Mouse (Mus musculus): Measurements from ENCODE around the gene Zfp811.
"Not testable (repeated sequence)": the region's sequence is repeated elsewhere in the genome, so short reads cannot be mapped to it uniquely, and the experiment has no call there.

Gene Zfp811

DNA sequence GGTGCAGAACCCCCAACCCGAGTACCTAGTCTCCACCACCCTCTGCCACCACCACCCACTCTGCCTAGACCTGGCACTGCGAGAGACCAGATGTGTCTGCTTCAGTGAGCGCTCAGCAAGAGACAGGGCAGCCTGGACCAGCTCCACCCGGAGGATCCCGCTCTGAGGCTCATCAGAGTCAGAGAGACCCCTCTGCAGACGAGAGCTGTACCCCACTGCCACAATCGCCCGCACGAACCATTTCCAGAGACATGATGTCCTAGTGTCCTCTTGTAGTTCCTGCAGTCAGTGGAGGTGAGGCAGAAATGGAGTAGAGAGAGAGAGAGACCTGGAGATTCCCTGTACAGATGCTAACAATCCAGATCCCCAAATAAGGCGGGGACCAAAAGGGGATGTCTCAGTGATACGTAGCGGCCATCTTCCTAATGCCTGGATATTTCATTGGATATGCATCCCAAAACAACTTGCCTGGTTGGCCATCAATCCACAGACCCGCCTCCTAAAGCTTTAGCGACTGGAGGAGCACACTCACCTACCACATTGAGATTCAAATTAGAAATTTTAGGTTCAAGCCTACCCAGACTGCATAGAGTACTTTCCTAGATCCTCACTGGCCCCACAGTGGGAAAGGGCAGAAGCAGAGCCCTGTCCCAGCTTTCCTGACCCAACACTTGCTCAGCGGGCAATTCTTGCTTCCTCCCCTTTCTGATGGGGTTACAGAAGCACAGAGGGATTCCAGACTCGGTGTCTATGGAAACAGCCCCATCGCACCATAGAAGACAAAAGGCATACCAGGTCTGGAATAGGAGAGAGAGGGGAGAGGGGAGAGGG is at the start of gene Zfp811:
Gene Zfp811 (minus strand): TSS at position 388 of the 831 bp plus-strand sequence.
- DNase-seq (ENCODE audit: low spot score), result no peak

- not testable (repeated sequence) for DNase-seq (ENCODE audit: low spot score)
These were observed 47.0 kb upstream of the Zfp811 start for GRCm38 (mm10) chr17:32856713-32857112.

- DNase-seq (ENCODE audit: low spot score), result no peak
These were observed 41.9 kb upstream of the Zfp811 start for GRCm38 (mm10) chr17:32851581-32851980.

DNA sequence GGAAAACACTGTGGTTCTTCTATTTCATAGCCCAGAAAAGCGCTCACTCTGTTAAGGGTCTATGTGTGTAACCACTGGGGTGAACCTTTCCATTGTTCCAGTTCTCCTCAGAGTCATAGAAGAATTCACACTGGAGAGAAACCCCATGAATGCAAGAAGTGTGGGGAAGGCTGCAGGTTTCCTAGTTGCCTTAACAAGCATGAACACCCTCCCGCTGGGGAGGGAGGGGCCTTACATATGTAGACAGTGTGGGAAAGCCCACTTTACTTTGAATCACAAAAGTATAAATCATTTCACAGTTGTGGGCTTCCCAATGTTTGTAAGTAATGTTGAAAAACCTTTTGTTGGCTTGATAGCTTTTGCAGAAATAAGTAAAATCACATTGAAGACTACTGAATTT is 31.7 kb upstream of the Zfp811 start:
- DNase-seq (ENCODE audit: low spot score), result no peak

GRCm38 (mm10) chr17:32839083-32839802 is 29.5 kb upstream of the Zfp811 start:
- DNase-seq (ENCODE audit: low spot score), result no peak

GRCm38 (mm10) chr17:32830418-32830782 is 20.7 kb upstream of the Zfp811 start:
- DNase-seq (ENCODE audit: low spot score), result no peak

DNA sequence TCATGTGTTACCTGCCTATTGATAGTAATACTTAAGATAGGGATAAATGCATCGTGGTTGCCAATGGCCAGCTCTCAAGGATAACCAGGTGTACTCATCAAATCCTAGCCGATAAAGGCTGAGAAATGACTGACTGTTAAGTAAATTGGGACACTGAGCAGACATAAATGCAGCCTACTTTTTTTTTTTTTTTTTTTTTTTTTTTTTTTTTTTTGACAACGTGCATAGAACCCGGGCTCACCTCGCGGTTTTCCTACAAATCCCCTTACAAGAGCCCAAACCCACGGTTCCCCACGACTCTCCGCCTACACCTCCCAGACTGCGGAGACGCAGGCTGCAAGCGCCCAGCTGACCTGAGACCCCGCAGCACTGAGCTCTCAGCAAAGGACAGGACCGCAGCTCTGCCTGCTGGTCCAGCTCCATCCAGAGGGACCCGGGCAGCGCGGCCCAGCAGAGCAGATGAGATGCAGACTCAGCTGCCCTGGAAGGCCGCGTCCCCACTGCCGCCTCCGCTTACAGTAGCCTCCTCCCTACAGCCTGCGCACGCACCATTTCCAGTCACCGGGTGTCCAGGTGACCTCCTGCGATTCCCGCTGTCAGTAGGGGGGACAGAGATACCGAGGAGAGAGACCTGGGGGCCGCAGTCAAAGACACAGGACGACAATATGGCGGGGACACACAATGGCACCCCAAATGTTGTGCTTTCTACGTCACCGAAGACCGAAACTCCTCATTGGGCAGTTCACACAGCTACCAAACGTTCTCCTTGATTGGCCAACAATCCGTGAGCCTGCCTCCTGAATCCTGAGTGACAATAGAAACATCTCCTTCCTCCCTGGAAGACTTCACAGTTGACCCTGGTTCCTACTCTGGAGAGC is 20.0 kb upstream of the Zfp811 start, which contains the start of gene Zfp799:
Gene Zfp799 (minus strand): TSS at position 722 of the 878 bp plus-strand sequence.
- peak; percentile 76 for DNase-seq (ENCODE audit: low spot score)

DNA sequence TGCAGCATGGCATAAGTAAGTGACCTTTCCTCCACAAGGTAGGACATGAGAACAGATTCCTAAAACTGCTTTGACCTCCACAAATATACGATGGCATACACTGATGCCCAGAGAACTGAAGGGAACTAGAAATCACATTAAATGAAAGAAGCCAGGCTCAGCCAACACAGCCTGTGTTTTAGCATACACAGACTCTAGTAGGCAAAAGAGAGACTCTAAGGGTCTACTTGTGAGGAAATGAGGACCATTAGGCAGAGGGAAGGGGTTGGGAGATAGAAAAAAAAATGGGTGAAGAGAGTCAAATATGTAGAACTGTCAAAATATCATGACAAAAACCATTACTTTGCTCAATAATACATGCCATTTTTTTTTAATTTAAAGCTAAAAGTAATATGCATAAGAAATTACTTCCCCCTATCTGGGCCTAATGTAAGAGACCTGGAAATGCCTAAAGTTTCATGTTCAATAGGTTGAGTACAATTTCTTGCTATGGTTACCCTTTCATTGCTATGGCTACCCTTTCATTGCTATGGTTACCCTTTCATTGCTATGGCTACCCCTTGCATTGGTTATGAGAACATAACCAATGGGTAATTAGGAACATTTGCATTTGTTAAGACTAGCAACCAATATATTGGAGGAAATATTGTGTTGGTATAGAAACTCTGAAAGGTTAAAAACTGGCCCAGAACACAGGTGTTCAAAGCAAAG is 6.5 kb upstream of the Zfp811 start:
- DNase-seq (ENCODE audit: low spot score), result no peak

DNA sequence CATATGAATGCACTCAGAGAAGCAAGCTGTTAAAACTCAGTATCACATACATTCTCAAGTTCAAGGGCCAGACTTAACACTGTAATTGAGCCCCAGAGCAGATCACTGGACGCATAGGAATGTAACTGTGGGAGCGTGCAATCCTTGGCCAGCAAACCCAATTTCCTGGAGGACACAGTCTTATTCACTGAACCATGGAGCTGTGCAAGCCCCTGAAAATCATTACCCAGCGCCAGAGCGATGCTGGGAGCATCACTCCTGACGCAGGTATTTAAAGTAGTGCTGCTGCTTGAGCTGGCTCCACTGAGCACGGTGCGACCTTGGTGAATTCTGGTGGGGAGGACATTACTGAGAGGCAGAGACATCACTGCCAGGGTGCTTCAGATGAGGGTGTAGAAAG is 4.4 kb upstream of the Zfp811 start:
- no peak for DNase-seq (ENCODE audit: low spot score)

DNA sequence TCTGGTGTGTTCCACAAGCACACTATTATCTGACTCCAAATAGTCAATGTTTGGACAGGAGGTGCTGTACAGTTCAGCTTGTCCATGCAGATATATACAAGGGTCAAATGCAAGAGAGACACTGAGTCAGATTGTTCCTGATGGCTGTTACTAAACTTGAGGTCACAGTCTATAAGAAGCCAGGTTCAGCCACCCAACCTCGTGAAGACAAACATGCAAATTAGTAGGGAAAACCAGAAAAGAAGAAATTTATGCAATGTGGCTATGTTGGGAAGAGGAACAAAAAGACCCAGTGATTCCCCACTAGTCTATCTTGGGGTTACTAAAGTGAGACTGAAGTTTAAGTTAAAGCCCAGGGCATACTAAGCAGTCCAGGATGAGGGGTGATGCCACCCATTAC is 917 bp upstream of the Zfp811 start:
- no peak for DNase-seq (ENCODE audit: low spot score)

- no peak for DNase-seq (ENCODE audit: low spot score)
These were observed 810 bp downstream of the Zfp811 start for GRCm38 (mm10) chr17:32808921-32809320.

DNA sequence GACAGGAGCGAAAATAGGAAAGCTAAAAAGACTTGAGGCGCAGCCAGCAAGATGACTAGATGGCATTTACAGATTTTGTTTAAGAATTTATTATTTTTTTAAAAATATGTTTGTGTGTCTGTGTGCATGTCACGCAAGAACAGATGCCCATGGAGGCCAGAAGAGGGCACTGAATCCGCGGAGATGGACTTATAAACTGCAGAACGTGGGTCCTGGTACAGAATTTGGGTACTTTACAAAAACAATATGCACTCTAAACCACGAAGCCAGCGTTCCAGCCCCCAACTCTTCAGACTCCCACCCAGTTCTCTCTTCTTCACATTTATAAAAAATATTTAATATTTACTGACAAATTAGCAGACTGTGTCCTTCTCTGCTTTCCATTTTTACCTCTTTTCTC is 20.5 kb downstream of the Zfp811 start:
- DNase-seq (ENCODE audit: low spot score), result no peak

DNA sequence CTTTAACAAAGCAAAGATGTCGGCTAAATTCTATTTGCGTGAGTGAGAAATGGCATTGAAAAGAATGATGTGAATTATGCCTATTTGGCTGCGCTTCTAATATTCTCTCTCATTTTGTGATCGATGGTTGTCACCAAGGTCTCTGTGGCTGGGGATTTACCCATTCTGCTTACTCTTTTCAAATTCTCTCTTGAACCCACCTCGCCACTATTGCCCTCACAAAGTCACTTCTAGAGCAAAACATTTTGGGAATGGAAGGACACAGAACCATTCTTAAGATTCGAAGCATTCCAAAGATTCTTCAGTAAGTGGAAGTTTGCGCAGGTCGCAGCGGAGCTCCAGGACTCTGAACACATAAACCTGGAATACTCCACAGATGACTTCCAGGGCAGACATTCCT is 21.2 kb downstream of the Zfp811 start:
- no peak for DNase-seq (ENCODE audit: low spot score)

DNA sequence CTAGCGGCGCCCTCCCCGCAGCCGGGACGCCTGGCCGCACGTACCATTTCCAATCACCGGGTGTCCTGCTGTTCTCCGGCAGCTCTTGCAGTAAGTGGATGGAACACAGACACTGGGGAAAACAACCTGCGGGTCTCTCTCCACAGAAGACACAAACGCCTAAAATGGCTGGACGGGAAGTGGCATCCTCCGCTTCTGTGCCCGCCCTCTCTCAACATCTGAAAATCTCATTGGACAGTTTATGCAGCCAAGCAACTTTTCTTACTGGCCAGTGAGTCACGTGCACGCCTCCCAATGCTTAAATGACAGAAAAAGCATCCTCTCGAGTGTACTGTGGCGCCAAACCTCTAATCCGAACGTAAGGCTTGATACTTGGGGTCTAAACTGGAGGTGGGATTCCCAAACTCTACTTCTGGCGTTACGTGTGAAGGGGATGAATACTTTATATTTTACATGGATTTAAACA is 21.6 kb downstream of the Zfp811 start, which contains the start of gene Zfp871:
Gene Zfp871 (minus strand): TSS at position 194 of the 466 bp plus-strand sequence.
- DNase-seq (ENCODE audit: low spot score), result peak; percentile 91

DNA sequence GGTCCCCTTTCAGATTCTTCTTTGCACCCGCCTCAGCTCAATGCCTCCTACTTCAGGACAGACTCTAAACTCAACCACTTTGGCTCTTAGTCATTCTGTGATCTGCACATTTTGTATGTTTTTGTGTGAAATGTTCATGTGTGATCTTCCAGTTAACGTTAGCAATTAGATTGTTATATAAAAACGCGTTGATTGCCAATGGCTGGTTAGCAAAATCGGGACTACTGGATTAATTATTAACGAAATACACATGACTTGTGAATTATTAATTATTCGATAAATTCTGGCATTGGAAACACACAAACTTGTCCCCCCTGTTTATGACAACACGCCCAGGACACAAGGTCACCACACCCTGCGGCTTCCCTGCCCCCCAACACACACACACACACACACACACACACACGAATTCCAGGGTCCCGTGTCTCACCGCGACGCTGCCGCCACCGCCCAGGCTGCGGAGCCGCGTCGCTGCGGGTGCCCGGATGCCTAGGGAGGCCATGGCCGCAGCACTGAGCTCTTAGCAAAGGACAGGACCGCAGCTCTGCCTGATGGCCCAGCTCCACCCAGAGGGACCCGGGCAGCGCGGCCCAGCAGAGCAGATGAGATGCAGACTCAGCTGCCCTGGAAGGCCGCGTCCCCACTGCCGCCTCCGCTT is 22.2 kb downstream of the Zfp811 start:
- DNase-seq (ENCODE audit: low spot score), result peak; percentile 42

GRCm38 (mm10) chr17:32786944-32787343 is 22.8 kb downstream of the Zfp811 start:
- DNase-seq (ENCODE audit: low spot score), result no peak

DNA sequence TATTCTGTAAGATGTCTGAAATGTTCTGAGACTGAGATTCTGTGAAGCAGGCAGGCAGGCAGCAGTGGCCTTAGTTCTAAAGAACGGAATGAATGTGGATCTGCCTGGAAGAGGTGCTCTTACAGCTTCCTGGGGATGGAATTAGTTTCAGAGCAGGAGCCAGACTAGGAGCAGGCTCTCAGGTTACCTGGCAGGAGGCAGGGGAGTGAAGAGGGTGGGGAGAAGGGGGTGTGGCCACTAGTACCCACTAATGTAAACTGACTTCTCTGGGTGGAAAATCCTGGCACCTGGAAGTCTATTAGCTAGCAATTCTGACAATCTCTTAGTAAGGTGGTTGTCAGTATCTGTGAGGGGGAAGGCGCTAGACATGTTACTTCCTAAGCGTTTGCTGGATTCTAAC is 24.1 kb downstream of the Zfp811 start:
- DNase-seq (ENCODE audit: low spot score), result no peak

DNA sequence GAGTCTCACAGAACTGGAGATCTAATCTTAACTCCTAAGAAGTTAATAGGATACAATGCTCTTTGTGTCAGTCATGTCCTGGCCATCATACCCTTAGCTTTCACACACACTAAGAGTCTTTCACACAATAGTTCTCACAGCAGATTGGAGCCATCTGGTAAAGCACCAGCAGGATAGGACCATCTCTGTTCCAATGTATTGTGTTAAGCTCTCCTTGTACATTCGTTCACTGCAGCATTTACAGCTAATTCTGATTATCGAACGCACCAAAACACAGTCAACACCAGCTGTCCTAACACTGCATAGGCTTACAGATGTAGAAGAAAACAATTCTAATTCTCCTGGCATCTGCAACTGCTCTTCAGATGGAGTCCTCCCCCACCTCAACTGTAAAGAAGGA is 32.2 kb downstream of the Zfp811 start:
- no peak for DNase-seq (ENCODE audit: low spot score)

GRCm38 (mm10) chr17:32771213-32771612 is 38.5 kb downstream of the Zfp811 start:
- no peak for DNase-seq (ENCODE audit: low spot score)

- no peak for DNase-seq (ENCODE audit: low spot score)
These were observed 43.3 kb downstream of the Zfp811 start for GRCm38 (mm10) chr17:32766422-32766821.

DNA sequence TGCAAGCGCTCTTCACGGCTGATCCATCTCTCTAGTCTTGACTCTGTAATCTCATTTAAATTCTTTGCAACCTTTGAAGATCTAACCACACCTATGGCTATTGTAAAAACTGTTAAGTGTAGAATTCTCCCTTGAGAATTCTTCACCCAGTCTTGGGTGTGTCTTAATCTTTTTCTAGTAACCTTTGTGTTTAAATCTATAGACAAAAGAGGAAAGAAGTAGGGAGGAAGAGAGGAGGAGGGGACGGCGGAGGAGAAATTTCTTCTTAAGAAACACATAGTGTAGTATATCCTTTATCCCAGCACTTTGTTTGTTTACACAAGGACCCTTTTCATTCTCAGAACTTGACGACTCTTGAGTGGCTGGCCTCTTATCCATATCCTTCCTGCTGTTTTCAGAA is 52.4 kb downstream of the Zfp811 start:
- no peak for DNase-seq (ENCODE audit: low spot score)

Data from c-Kit-positive CD71-positive TER-119-positive erythroid progenitor cells, embryonic 14.5 days (primary cell).